Mouse (Mus musculus) layer of hippocampus, postnatal 25 days (tissue): ENCODE measurements around the gene Spns2. TPM values are rescaled to one million over a fixed set of nuclear protein-coding genes. Genes with fewer than 3 reads are reported as not detected.

ENCODE experiments used
- DNase-seq, 2 experiments: peaks; one replicate each; pipeline ENCODE4 v3.0.0; 2022; ENCODE audit warnings: mixed read lengths in 2 of 2, low spot score in 1 of 2; ENCODE audit errors: extremely low spot score in 1 of 2
- total RNA-seq, 2 experiments: library from RNA; stranded (reverse); gene quantifications; 2 replicates each; pipeline ENCODE4 v1.2.3; 2021

Gene Spns2
- 10 to 100 TPM; 95.8 to 97.0 TPM for total RNA-seq

- peak; percentile 85 to 90 for DNase-seq
These were observed at the start of gene Spns2 for GRCm38 (mm10) chr11:72489881-72490301. Gene Spns2 (minus strand): TSS chr11:72489904.

- DNase-seq: no peak
These were observed 49.1 kb upstream of the Spns2 start for GRCm38 (mm10) chr11:72538811-72539210.

- no peak for DNase-seq
These were observed 48.5 kb upstream of the Spns2 start for GRCm38 (mm10) chr11:72538037-72538755.

- DNase-seq: no peak
These were observed 47.8 kb upstream of the Spns2 start for GRCm38 (mm10) chr11:72537503-72537902.

GRCm38 (mm10) chr11:72535519-72535918, 45.8 kb upstream of the Spns2 start:
- no peak for DNase-seq

GRCm38 (mm10) chr11:72532890-72533289, 43.2 kb upstream of the Spns2 start:
- no peak for DNase-seq

GRCm38 (mm10) chr11:72531632-72532031, 41.9 kb upstream of the Spns2 start:
- no peak for DNase-seq

GRCm38 (mm10) chr11:72531144-72531543, 41.4 kb upstream of the Spns2 start:
- DNase-seq: no peak

GRCm38 (mm10) chr11:72526190-72526589, 36.5 kb upstream of the Spns2 start:
- no peak for DNase-seq

GRCm38 (mm10) chr11:72523711-72524110, 34.0 kb upstream of the Spns2 start:
- DNase-seq: no peak

GRCm38 (mm10) chr11:72522616-72523041, 32.9 kb upstream of the Spns2 start:
- DNase-seq: peak in 1 of 2 experiments; percentile 33

- DNase-seq: no peak
These were observed 32.2 kb upstream of the Spns2 start for GRCm38 (mm10) chr11:72521598-72522541.

- DNase-seq: no peak
These were observed 30.2 kb upstream of the Spns2 start for GRCm38 (mm10) chr11:72519895-72520294.

- DNase-seq: no peak
These were observed 29.5 kb upstream of the Spns2 start for GRCm38 (mm10) chr11:72519189-72519588.

GRCm38 (mm10) chr11:72518449-72518848, 28.7 kb upstream of the Spns2 start:
- DNase-seq: no peak

GRCm38 (mm10) chr11:72514967-72515366, 25.3 kb upstream of the Spns2 start:
- no peak for DNase-seq

GRCm38 (mm10) chr11:72508651-72509050, 18.9 kb upstream of the Spns2 start:
- DNase-seq: no peak

GRCm38 (mm10) chr11:72507651-72508050, 17.9 kb upstream of the Spns2 start:
- no peak for DNase-seq

- DNase-seq: no peak
These were observed 14.5 kb upstream of the Spns2 start for GRCm38 (mm10) chr11:72504016-72504797.

- DNase-seq: no peak
These were observed 13.8 kb upstream of the Spns2 start for GRCm38 (mm10) chr11:72503501-72503921.
